Mouse (Mus musculus): ENCODE measurements around the gene Srd5a3.
A peak's percentile ranks its signal among the peaks of the same experiment; 100 is the strongest.
"Not testable (repeated sequence)": the region's sequence is repeated elsewhere in the genome, so short reads cannot be mapped to it uniquely, and the experiment has no call there.

The Srd5a3 gene

DNA sequence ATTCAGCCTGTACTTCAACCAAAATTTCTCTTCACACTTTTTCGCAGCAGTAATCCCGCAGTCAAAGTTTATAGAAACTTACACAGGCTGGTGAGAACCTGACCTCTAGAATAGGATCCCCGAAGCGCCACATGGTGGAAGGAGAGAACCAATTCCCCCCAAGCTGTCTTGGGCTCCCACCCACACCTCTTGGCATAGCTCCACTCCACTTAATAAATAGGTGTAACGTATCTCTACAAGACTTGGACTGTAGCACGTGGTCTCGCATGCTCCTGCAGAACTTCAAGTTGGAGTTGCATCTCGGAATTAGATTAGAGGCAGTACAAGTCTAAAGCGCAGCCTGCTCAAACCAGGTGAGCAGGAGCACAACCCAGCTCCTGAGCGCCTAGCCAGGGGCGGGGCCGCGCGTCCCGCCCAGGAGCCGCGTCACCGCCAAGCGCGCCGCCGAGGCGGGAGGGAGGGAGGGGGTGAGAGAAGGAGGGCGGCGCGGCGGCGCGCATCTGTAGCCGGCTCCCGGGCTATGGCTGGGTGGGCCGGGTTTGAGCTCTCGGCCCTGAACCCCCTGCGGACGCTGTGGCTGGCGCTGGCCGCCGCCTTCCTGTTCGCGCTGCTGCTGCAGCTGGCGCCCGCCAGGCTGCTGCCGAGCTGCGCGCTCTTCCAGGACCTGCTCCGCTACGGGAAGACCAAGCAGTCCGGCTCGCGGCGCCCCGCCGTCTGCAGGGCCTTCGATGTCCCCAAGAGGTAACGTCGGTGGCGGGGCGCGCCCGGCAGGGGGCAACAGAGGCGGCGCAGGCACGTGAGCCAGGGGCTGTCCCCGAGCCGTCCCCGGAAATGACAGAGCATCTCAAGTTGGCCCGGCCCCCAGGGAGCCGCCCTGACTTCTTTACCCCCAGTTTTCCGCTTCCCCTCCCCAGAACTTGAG, at the start of gene Srd5a3:
Srd5a3 (plus strand) TSS at position 464 of the 922 bp plus-strand sequence.
- DNase-seq (ENCODE audit: low spot score) = peak; percentile 98

DNA sequence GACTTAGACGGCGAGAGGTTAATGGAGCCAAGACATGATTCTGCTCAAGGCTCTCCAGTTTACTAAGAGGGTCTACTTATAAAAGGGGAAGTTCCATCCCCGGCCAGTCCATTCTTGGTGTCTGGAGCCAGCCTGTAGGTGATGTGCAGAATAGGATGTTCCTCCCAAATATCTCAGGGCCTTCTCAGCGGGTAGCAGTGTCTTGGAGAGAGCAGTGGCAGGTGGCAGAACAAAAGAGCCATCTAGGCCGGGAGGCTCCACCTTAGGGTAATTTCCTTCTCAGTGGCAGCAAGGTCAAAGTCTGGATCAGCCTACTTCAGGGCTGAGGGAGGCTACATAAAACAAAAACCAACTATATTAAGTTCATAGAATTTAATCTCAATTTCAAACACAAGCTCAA, 36.3 kb upstream of the Srd5a3 start:
- DNase-seq (ENCODE audit: low spot score) = not testable (repeated sequence)

DNA sequence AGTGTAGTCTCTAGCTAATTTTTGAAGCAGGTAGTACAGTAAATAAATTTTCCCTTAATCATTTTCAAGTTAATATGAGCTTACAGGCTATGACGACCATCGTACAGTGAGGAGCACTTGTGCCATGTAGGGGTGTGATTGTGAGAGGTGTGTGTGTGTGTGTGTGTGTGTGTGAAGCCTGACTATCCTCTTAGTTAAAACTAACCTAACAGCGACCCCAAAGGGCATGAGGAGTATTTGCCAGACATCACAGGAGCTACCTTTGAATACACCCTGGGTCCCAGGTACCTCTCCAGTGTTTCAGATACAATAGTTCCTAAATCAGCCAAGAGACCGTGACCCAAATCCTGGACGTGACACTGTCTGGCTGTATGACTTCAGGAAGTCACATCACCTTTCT, 32.8 kb upstream of the Srd5a3 start:
- DNase-seq (ENCODE audit: low spot score) = no peak

DNA sequence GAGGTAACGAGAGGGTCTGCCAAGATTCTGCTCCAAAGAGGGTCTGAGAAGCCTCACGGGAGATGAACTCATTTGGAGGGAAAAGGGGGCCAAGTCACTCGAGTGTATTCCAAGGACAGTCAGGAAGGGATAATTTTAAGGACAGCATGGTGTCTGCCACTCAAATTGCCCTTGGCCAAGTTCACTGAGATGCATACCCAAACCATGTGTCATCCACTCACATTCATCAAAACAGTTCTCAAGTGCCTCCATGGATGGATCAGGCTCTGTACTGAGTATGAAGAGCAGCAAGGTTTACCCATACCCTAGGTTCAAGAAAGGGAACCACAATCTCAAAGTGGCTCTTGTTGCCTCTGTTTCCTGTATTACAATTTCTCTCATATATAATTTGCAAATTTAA, 31.6 kb upstream of the Srd5a3 start:
- DNase-seq (ENCODE audit: low spot score) = no peak

DNA sequence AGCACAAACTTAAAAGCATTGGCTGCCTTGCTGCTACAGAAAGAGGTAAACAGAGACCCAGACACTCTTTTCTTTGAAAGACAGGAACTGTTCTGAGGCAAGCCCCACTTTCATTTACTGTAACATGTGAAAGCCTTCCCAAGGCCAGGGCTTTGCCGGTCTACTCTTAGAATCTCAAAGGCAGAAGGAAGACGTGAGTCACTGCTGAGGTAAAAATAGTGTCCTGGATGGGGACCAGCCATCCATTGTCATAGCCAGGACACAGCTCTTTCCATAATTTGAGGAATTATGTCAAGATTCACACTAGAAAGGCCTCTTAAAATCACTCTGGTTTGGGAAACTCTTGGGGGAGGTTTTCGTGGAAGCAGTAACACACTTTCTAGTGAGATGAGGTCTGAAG, 28.9 kb upstream of the Srd5a3 start:
- DNase-seq (ENCODE audit: low spot score) = no peak

DNA sequence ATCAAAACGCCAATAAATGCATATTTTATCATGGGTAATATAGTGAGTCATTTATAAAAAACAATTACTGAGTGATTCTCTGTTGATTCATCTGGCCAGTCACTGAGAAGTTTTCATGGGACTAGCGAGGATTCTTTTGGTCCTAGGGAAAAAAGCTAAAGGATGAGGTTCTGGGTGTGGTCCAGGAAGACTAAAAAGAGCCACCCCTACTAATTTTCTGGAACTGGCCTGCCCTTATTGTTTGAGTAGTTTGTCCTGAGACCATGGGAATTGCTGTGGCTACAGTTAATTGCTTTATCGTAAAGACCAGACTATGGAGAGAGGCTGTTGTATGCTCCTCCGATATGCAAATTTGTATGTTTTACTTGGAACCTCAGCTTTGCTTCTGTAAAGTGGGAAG, 28.1 kb upstream of the Srd5a3 start:
- no peak for DNase-seq (ENCODE audit: low spot score)

DNA sequence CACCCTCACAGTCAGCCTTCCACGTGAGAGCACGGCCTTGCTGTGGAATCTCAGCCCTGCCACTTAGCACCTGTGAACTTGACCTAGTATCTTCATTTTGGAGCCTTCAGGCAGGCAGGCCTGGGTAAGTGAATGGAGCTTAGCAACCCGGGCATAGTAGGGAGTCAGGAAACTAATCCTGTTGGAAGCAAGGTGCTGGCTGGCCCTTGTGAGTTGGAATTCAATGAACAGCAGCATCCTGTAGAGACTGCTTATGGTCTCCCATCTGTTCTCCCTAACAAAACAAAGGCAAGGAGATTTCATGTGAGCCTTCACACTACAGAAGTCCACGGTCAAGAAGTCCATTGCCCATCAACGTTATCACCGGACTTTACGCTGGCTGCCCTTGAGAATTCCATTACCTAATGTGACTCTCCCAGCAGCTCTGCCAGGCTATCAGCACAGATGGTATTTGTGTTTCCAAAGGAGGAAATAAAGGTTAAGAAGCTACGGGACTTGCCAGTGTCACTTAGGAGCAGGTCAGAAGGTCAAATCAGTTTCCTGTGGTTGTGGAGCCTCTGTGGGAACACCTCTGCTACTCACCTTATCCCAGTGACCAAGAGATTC, 24.5 kb upstream of the Srd5a3 start:
- DNase-seq (ENCODE audit: low spot score) = no peak

DNA sequence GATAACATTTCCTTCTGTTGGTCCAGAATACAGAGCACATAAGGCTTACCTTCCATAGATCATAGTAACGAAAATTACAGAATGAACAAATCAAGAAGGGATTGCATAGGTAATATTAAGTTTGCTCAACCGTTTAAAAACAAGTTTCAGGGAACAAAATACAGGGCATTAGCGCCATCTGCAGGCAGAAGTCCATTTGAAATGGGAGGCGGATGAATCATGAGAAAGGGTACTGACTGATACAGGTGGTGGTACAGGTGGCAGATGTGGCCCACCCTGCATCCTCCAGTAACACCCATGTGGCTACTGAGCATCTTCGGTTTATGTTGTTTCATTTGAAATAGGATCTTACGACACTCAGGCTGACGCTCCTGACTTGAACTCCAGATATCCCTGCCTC, 21.6 kb upstream of the Srd5a3 start:
- DNase-seq (ENCODE audit: low spot score) = peak; percentile 69

DNA sequence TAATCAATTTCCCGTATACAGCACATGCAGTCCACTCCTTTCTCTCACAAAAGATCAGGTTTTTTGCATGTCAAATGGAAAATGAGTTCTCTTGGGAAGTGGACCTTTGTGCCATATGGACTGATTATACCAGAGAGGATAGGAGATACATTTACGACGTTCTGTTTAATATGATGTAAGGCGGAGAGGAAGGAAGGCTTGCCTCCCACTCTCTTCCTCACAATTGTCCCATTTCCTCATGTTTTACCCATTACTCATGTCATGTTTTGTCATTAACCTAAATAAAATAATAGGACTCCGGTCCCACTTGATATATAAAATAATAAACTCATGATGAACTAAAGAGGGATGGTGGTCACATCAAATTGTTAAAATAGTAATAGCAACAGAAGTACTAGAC, 19.4 kb upstream of the Srd5a3 start:
- no peak for DNase-seq (ENCODE audit: low spot score)

DNA sequence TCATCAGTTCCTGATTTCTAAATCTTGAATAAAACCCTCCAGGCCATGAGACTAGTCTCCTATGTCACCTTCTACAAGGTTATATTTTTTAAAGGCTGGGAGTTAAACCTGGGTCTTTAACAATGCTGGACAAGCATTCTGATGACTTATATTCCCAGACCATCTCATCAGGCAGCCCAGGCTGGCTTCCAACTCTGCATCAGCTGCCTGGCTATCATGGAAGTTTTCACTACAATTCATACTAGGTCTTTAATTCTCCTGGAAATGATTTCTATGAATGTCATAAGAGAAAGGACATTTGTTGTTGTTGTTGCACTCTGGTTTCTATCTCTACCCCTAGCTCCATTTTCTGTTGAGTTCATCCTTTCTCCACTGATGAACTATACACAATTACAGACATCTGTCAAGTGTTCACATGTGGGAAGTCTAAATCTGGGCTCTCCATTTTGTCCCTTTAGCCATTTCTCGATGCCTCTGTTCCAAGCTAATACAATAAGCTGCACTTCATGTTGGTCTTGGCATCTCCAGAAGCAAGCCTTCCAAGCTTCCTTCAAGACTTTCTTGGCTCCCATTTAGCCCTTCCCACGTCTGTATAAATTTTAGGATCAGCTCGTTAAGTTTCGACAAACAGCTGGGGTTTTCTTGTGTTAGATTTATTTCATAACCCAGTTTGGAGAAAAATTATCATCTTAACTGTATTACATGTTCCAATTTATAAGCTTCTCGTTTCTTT, 12.3 kb upstream of the Srd5a3 start:
- DNase-seq (ENCODE audit: low spot score) = no peak

DNA sequence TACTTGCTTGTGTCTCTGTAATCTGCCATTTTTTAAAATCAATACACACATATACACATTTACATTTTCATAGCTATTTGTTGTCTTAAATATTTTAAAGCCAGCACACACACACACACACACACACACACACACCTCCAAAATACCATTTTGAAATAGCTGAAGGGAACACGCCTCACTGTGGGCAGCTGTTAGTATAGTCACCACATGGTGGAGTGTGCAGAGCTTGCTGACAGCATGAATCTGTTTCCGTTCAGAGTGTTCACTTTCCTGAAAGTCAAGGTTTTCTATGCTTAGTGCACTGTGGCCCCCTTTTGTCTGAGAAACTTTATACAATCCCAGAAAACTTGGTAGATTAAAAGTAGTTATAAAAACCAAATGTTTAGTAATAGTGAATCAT, 9.8 kb upstream of the Srd5a3 start:
- DNase-seq (ENCODE audit: low spot score) = no peak

DNA sequence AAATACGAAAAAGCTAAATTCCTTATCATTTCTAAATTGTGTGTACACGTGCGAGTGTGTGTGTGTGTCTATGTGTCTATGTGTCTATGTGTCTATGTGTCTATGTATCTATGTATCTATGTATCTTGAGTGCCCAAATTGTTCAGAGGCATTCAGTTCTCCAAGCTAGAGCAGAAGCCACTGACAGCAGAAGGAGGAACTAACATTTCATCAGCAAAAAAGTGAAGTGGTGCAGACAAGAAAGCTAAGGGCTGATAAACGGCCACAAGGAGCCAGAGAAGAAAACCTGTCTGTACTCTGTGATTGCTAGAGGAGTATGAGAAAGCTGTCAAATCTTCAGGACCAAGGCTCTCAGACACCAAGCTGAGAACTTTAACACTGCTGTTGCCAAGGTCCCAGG, 8.1 kb upstream of the Srd5a3 start:
- DNase-seq (ENCODE audit: low spot score) = no peak

DNA sequence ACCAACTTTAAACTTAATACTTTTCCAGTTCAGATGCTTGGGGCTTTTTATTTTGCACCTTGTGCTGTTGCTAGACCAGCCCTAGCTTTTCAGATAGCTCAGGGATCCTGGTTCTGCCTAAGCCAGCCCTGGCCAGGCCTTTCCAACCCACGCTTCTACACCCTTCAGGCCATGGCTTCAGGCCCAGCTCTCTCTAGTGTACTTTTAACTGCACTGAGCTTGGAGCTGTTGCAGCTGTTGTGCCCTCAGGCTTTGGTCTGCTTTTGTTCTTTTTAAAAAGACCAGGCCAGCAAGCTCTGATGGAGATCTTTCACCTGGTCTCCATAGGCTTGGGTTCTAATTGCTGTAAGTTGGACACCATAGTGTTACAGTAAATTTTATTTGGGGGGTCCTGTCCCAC, 4.4 kb upstream of the Srd5a3 start:
- DNase-seq (ENCODE audit: low spot score) = peak; percentile 39

DNA sequence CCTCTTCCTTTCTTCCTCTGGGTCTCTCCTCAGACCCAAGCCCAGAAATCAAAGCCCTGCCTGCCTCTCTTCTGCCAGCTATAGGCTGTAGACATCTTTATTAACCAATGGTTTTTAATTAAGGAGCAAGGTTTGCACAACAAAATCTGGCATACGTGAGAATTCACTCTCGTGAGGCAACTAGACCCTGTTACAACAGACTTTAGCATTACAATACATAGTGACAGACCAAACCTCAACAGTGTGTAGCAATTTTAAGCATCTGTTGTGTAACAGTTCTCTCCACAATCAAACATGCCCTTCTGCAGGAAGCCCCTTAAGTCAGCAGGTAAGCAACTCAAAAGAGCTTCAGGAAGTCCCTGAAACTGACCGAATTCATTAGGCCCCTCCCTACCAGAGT, 3.8 kb upstream of the Srd5a3 start:
- DNase-seq (ENCODE audit: low spot score) = no peak

DNA sequence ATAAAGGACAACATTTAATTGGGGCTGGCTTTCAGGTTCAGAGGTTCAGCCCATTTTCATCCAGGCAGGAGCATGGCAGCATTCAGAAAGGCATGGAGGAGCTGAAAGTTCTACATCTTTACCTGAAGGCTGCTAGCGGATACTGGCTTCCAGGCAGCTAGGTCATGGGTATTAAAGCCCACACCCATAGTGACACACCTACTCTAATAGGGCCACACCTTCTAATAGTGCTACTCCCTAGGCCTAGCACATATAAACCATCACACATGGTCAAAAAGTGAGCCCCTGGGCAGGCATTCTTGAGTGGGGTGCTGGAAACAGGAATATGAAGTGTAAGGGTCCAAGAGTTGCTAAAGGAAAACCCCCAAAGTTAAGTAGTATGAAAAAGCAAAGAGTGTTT, 2.5 kb upstream of the Srd5a3 start:
- DNase-seq (ENCODE audit: low spot score) = no peak

DNA sequence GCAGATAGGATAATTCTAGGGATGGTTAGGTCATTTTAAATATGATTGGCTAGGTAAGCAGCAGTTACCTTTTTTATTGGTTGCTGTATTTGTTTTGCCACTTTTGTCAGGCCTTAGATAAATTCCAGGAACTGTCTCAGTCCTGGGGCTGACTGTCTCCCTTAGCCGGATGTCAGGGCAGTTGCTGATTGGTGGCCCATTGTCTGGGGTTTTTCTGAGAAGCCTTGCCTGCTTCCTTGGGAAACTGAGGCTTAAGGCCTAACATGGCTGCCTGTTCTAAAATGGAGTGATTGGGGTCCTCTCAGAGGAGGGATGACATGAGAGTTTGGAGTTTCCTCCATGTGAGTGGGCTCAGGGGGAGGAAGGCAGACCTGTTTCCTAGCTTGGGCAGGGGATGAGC, 2.0 kb upstream of the Srd5a3 start:
- DNase-seq (ENCODE audit: low spot score) = no peak

DNA sequence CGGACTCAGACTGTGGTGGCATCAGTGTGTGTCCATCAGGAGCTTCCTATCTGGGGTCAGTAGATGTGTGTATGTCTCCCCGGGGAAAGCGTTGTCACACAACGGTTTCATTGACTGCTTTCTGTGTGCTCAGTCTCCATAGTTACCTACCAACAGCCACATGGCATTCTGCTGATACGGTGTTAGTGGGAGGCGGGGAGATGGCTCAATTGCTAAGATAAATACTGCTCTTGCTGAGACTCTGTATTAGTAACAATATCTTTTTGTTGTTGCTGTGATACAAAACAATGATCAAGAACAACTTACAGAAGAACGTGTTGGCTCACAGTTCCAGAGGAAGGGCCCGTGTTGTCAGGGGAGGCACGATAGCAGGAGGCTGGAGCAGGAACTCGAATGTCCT, 1.6 kb upstream of the Srd5a3 start:
- DNase-seq (ENCODE audit: low spot score) = no peak

DNA sequence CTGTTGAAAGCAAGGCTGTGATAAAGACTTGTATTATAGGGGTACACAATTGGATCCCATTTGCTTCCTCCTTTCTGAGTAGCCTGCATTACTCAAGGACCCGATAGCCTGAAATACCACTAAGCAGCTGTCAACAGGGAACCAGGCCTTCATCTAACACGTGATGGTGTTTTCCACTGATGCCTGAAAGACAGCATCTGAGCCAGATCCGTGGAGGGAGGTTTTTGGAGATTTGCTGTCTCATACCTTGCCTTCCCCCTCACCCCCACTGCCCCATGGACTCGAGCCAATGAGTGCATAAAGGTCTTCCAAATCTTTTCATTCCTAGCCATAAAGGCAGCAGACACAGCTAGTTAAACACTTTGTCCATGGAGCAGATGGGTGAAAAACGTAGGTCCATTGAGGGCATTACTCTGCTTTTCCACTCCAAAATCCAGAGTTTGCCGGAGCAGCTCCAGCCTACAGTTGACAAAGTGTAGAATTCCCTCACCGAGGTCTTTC, 850 bp upstream of the Srd5a3 start:
- peak; percentile 38 for DNase-seq (ENCODE audit: low spot score)

DNA sequence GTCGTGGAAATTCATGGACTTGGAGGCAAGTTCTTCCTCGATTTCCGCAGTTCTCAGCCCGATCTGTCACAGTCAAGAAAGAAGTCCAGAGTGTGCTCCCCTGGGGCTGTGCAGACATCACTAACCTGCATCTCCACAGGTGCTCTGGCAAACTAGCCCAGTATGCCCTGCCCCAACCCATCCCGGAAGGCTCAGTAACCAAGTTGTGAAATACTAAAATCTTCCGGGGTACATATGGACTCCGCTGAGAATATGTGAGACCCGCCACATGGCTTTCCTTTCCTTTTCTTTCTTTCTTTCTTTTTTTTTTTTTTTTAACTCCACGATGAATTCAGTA, 627 bp downstream of the Srd5a3 start:
- no peak for DNase-seq (ENCODE audit: low spot score)

DNA sequence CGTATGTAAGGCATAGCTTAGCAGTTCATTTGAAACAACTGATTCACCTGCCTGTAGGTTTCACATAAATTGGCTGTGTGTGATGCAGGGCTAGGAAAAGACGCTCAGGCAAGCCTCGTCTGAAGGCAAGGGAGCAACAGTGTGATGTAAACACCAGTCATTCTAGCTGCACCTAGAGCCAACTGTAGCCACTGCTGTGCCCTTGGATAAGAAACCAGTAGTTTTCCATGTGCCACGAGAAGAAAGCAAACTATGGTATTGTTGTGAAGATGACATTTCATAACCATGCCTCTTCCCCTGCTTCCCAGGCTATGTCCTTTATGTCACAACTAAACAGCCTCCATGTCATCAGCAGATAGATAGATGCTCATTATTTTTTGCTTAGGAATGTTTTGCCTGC, 3.3 kb downstream of the Srd5a3 start:
- DNase-seq (ENCODE audit: low spot score) = no peak

DNA sequence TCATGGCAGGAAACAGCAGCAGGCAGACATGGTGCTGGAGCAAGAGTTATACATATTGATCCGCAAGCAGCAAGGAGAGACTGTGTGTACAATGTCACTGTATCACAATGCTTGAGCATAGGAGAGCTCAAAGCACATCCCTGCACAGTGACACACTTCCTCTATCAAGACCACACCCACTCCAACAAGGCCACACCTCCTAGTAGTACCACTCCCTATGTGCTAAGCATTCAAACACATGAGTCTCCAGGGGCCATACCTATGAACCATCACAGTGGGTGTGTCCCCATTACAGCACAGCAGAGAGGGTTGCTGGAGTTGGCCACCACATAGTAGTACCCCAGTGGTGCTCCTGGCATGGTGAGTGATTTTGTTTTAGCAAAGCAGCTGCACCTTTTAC, 6.3 kb downstream of the Srd5a3 start:
- no peak for DNase-seq (ENCODE audit: low spot score)

DNA sequence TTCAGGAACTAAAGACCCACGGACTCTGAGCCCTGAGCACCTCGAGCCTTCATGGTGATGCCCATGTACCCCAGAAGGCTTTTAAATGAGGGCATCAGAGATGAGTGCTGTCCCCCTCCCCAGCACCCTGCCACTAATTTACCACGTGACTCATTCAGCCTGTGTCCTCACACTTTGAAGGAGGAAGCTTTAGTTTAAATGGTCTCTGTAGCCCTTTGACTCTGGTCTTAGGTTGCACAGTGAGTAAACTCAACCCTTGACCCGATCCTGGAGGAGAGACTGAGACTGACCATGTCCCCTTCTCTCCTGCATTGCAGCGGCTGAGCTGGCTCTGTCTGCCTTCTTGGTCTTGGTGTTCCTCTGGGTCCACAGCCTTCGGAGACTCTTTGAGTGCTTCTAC, 9.4 kb downstream of the Srd5a3 start:
- DNase-seq (ENCODE audit: low spot score) = no peak

DNA sequence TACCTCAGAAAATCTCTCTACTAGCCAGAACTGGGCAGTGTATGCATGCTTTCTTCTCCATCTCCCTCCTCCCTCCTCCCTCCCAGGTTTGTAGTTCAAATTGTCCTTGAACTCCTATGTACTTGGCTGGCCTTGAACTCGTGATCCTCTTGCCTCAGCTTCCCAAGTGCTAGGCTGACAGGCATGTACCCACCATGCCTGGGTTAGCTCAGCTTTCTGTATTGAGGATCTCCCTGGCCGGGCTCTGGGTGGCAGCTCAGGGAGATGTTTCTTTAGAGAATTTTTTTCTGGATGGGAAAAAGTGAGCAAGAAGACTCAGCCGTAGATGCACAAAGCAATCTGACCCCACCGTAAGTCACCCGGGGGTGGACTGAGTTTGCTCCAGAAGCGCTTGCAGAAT, 12.9 kb downstream of the Srd5a3 start:
- DNase-seq (ENCODE audit: low spot score) = no peak

Data from lung, postnatal 25 days (tissue).